Mouse (Mus musculus) heart, postnatal 25 days (tissue): Measurements from ENCODE around the gene Zfp691. TPM values are rescaled to one million over a fixed set of nuclear protein-coding genes. Genes with fewer than 3 reads are reported as not detected.

Source experiments
- DNase-seq: peaks from one replicate; pipeline ENCODE4 v3.0.0; 2022; ENCODE audit warnings: low spot score
- intact Hi-C: fragments of 180-260 bp; cut with DNase I; formaldehyde crosslinking; loops from one replicate; pipeline ENCODE4 v1.15.1; 2025
- total RNA-seq, 2 experiments: library from RNA; stranded (reverse); gene quantifications; 2 replicates each; pipeline ENCODE4 v1.2.3; 2021

Zfp691 gene
- total RNA-seq, 2 experiments from 2014 or later, result 21.4 to 25.0 TPM

- DNase-seq, result no peak
- intact Hi-C loops, result no loop called here
Measured at GRCm38 (mm10) chr4:119172919-119173650, 910 bp downstream of the Zfp691 start.

DNA sequence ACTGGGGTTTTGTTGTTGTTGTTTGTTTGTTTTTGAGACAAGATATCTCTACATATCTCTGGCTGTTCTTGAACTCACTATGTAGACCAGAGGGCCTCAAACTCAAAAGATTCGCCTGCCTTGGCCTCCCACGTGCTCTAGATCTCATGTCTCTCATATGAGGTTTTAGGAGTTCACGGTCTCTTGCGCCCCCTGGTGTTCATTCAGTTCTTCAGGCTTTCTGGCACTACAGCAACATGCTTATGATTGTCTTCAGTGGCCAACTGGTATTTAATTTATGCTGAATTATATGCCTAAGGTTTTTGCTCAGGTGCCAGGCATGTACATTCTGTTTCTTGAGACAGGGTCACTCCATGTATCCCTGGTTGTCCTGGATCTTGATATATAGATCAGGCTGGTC is 6.3 kb downstream of the Zfp691 start:
- DNase-seq, result no peak
- intact Hi-C loops, result loop anchor here (1.0 to 5.0 kb wide), 2 partner anchors 35 to 162 kb away; no protein-coding TSS in a partner anchor

GRCm38 (mm10) chr4:119167068-119167467 is 6.9 kb downstream of the Zfp691 start:
- intact Hi-C loops, result loop anchor here (1.0 to 5.0 kb wide), 2 partner anchors 35 to 162 kb away; no protein-coding TSS in a partner anchor

DNA sequence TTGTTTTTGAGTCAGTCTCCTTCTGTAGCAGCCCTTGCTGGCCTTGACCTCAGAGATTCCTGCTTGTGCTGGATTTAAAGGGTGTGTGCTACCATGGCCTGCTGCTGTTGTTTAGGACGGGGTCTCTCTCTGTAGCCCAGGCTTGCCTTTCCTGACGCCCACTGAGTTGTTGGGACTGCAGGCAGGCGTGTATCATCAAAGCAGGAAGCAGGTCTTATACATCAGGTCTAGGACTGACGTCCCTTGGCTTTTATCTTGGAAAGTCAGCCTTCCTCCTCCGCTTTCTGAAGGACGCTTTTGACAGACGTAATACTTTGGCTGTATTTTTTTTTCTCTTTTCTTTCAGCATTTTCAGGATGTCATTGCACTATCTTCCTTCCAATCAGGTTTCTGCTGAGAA is 8.1 kb downstream of the Zfp691 start:
- DNase-seq, result no peak
- intact Hi-C loops, result loop anchor here (5.0 kb wide), 1 partner anchor 36 kb away; no protein-coding TSS in a partner anchor

More at GRCm38 (mm10) chr4:119167068-119167467, 6.9 kb downstream of the Zfp691 start:
- no peak for DNase-seq

DNA sequence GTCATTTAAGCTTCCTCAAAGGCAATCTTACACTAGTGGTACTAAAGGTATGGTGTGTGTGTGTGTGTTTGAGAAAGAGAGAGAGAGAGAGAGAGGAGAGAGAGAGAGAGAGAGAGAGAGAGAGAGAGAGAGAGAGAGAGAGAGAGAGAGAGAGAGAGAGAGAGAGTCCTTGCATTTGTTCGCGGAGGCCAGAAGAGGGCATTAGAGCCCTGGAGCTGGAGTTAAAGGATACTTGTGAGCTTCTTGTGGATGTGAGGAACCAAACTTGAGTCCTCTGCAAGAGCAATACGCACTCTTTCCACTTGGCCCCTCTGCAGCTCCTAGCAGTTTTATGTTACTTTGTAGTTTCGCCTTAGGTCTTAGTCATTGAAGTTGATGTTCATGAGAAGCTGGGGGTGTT is 11.0 kb downstream of the Zfp691 start:
- intact Hi-C loops, result no loop called here
- DNase-seq, result no peak

- no peak for DNase-seq
- intact Hi-C loops, result no loop called here
Measured at GRCm38 (mm10) chr4:119161358-119161757, 12.6 kb downstream of the Zfp691 start.

- intact Hi-C loops, result no loop called here
- DNase-seq, result no peak
Measured at GRCm38 (mm10) chr4:119157891-119158290, 16.1 kb downstream of the Zfp691 start.

- intact Hi-C loops, result no loop called here
Measured at GRCm38 (mm10) chr4:119157186-119157585, 16.8 kb downstream of the Zfp691 start.

DNA sequence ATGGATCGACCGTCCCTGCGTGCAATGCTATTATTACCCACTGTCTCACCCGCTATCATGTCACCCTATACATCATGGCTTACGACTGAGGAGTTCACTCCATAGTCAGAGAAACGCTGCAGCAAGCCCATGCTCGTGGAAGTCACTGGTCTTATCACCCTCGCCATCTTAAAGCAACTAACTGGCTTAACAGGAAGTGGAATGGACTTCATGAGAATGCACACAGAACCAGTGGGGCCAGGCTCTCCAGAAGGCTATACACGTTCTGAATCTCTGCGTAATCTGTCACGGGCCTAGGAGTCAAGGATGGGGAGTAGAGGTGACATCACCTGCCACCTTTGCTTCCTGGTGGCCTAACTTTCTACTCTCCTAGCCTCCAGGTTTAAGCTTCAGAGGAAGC is 25.3 kb downstream of the Zfp691 start:
- no peak for DNase-seq
- intact Hi-C loops, result no loop called here

More at GRCm38 (mm10) chr4:119157186-119157585, 16.8 kb downstream of the Zfp691 start:
- no peak for DNase-seq

GRCm38 (mm10) chr4:119147347-119147746 is 26.6 kb downstream of the Zfp691 start:
- intact Hi-C loops, result no loop called here
- DNase-seq, result no peak

- intact Hi-C loops, result no loop called here
- no peak for DNase-seq
Measured at GRCm38 (mm10) chr4:119146816-119147215, 27.2 kb downstream of the Zfp691 start.

- intact Hi-C loops, result no loop called here
- no peak for DNase-seq
Measured at GRCm38 (mm10) chr4:119142230-119142871, 31.6 kb downstream of the Zfp691 start.

- DNase-seq, result no peak
- intact Hi-C loops, result loop anchor here (2.0 kb wide), 1 partner anchor 136 kb away; no protein-coding TSS in a partner anchor
Measured at GRCm38 (mm10) chr4:119141191-119141590, 32.8 kb downstream of the Zfp691 start.

- DNase-seq, result no peak
- intact Hi-C loops, result loop anchor here (2.0 kb wide), 1 partner anchor 135 kb away; no protein-coding TSS in a partner anchor
Measured at GRCm38 (mm10) chr4:119140126-119140525, 33.9 kb downstream of the Zfp691 start.

- intact Hi-C loops, result no loop called here
- no peak for DNase-seq
Measured at GRCm38 (mm10) chr4:119138776-119139175, 35.2 kb downstream of the Zfp691 start.

DNA sequence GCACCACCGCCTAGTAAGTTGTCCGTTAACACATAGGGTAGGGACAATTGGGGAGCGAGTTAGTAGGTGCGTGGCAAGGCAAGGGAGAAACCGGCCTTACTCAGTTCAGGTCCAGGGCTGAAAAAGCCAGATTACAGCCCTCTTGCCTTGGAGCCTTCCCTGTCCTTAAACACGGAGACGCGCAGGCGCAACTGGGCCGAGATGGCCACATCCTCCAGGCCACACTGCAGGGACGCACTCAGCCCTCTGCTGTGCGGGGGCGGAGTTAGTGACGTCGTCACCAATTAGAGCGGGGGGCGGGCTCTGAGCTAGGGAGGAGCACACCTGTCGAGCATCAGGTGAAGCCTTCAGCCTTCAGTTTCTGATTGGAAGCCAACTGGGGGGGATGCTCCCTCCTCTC is 35.8 kb downstream of the Zfp691 start:
- intact Hi-C loops, result no loop called here
- no peak for DNase-seq

GRCm38 (mm10) chr4:119137313-119137712 is 36.7 kb downstream of the Zfp691 start:
- intact Hi-C loops, result no loop called here
- DNase-seq, result no peak

DNA sequence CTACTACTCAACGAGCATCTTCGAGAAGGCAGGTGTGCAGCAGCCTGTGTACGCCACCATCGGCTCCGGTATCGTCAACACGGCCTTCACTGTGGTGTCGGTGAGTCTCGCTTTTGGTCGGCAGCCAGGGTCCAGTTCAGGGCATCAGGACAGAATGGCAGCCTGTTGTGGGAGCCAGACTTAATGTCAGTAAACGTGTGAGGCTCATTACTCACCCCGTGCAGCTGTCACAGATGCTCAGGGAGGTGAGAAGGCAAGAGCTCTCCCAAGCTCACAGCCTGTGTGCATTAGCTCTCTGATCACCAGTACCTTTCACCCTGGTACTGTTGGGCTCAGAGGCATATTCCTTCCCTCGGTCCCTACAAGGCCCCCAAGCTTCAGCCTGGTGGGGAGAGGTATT is 40.1 kb downstream of the Zfp691 start:
- no peak for DNase-seq
- intact Hi-C loops, result no loop called here

GRCm38 (mm10) chr4:119133306-119133705 is 40.7 kb downstream of the Zfp691 start:
- DNase-seq, result no peak
- intact Hi-C loops, result no loop called here

DNA sequence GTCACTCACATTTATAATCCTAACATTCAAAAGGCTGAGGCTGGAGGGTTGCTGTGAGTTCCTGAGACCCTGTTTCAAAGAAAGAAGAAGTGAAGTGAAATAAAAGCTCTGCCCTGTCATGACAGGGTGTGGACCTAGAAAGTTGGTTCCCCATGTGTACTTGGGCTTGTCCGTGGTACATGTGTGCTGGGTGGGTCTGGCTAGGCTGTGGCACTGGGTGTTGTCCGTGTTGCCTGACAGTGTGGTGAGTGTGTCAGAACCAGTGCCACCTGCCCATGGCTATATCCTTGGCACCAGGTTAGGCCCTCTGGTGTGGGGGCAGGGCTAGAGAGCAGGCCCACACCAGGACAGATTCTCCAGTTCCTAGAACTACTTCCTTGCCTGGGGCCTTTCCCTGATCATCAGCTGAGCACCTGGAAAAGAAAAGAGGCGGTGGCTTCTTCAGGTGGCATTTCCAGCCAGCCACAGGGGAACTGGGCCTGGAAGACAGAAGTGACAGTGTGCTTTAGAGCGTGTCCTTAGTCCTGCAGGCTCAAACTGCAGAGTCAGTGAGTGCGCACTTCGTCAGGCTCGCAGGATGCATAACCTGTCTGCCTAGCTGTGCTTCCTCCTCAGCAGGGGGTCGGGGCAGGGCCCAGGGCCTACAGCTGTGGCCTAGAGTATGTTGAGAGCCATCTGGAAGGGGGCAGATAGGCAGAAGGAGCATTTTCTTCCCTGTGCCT is 42.6 kb downstream of the Zfp691 start:
- no peak for DNase-seq
- intact Hi-C loops, result no loop called here

- intact Hi-C loops, result no loop called here
Measured at GRCm38 (mm10) chr4:119129096-119129495, 44.9 kb downstream of the Zfp691 start.

More at GRCm38 (mm10) chr4:119129096-119129495, 44.9 kb downstream of the Zfp691 start:
- DNase-seq, result no peak
